Mouse (Mus musculus) midbrain, embryonic 13.5 days (tissue): ENCODE data around the gene Gpalpp1. TPM values are rescaled to one million over a fixed set of nuclear protein-coding genes. Genes with fewer than 3 reads are reported as not detected.

Experiments
- ATAC-seq: fragments of 200-750 bp; cut with Nextera tagmentation; 2 replicates; pipeline ENCODE4 v1.8.0; 2017; ENCODE audit warnings: mild to moderate bottlenecking, moderate TSS enrichment, moderate library complexity
- H3K27ac ChIP-seq: fragments of 300-500 bp; sonication (generic); 2 replicates; pipeline ENCODE4 v1.5.1; 2015; ENCODE audit warnings: inconsistent platforms, mild to moderate bottlenecking, moderate library complexity
- H3K27me3 ChIP-seq: fragments of 300-500 bp; sonication (generic); 2 replicates; pipeline ENCODE4 v1.6.1; 2015; ENCODE audit warnings: mild to moderate bottlenecking, inconsistent platforms
- H3K36me3 ChIP-seq: fragments of 300-500 bp; sonication (generic); 2 replicates; pipeline ENCODE4 v1.6.1; 2015; ENCODE audit warnings: mild to moderate bottlenecking, inconsistent platforms
- H3K4me1 ChIP-seq: fragments of 300-500 bp; sonication (generic); replicated peaks from 2 replicates; pipeline ENCODE4 v1.6.1; 2015; ENCODE audit warnings: inconsistent platforms
- H3K4me2 ChIP-seq: fragments of 300-500 bp; sonication (generic); replicated peaks from 2 replicates; pipeline ENCODE4 v1.6.1; 2015; ENCODE audit warnings: moderate library complexity, mild to moderate bottlenecking, inconsistent platforms
- H3K4me3 ChIP-seq: fragments of 300-500 bp; sonication (generic); replicated peaks from 2 replicates; pipeline ENCODE4 v1.5.1; 2015; ENCODE audit warnings: mild to moderate bottlenecking, inconsistent platforms
- H3K9ac ChIP-seq: fragments of 300-500 bp; sonication (generic); replicated peaks from 2 replicates; pipeline ENCODE4 v1.6.1; 2015; ENCODE audit warnings: mild to moderate bottlenecking, inconsistent platforms
- H3K9me3 ChIP-seq: fragments of 300-500 bp; sonication (generic); 2 replicates; pipeline ENCODE4 v1.6.1; 2016; ENCODE audit warnings: mild to moderate bottlenecking, inconsistent platforms
- WGBS: fragments of 180-500 bp; shearing (Covaris S2); methylation state at CpG from one replicate; pipeline ENCODE4 v1.1.7; 2015; 5-methylcytosine and 5-hydroxymethylcytosine counted together
- polyA plus RNA-seq: library from polyadenylated mRNA; unstranded; fragments of >200 nt; fragmentation: Nextera tagmentation; extraction: Ambion mirVana; gene quantifications from 2 replicates; pipeline ENCODE4 v1.2.1, GENCODE M21; 2015

Gpalpp1 gene
- polyA plus RNA-seq, 1 experiment from 2014 or later = 15.3 TPM

- Histone ChIP-seq H3K9ac (no peak overlapping the region), H3K27me3 (no peaks in the 10 kb centered on the region), H3K4me1 (no peaks in the 10 kb centered on the region), H3K36me3 (peaks cover 12% of the 10 kb centered on the region), H3K4me3 (no peak overlapping the region), H3K4me2 (no peak overlapping the region), H3K27ac (no peak overlapping the region), H3K9me3 (no peaks in the 10 kb centered on the region)
- WGBS = 90% methylated on average over 3 of the region's 3 CpGs
- no peak for ATAC-seq
These were observed 26.4 kb downstream of the Gpalpp1 start for GRCm38 (mm10) chr14:76084188-76084587.

GRCm38 (mm10) chr14:76082086-76082636, 28.4 kb downstream of the Gpalpp1 start:
- ATAC-seq = no peak
- Histone ChIP-seq H3K4me3 (no peak overlapping the region), H3K9ac (no peak overlapping the region), H3K27ac (no peak overlapping the region), H3K4me2 (no peak overlapping the region), H3K9me3 (no peaks in the 10 kb centered on the region), H3K27me3 (peaks cover 5% of the 10 kb centered on the region; the same call in 1 of the 2 replicates), H3K36me3 (peaks cover 5% of the 10 kb centered on the region; the same call in 1 of the 2 replicates), H3K4me1 (peaks cover under 1% of the 10 kb centered on the region; the same call in 1 of the 2 replicates)
- 90% methylated on average over 13 of the region's 13 CpGs for WGBS

GRCm38 (mm10) chr14:76081451-76081850, 29.1 kb downstream of the Gpalpp1 start:
- Histone ChIP-seq H3K4me3 (no peak overlapping the region), H3K27ac (no peak overlapping the region), H3K4me2 (no peak overlapping the region), H3K9me3 (no peaks in the 10 kb centered on the region), H3K4me1 (peaks cover 7% of the 10 kb centered on the region), H3K9ac (no peak overlapping the region), H3K27me3 (peaks cover 5% of the 10 kb centered on the region; the same call in 1 of the 2 replicates), H3K36me3 (peaks cover 3% of the 10 kb centered on the region; the same call in 1 of the 2 replicates)
- no peak for ATAC-seq
- 67% methylated on average over 11 of the region's 11 CpGs for WGBS

GRCm38 (mm10) chr14:76077088-76077491, 33.5 kb downstream of the Gpalpp1 start:
- Histone ChIP-seq H3K27me3 (peaks cover 5% of the 10 kb centered on the region; the same call in 1 of the 2 replicates), H3K36me3 (no peaks in the 10 kb centered on the region), H3K27ac (peak overlapping the region; percentile 72), H3K9me3 (no peaks in the 10 kb centered on the region), H3K4me2 (peak overlapping the region; percentile 27), H3K4me3 (no peak overlapping the region), H3K4me1 (peaks cover 14% of the 10 kb centered on the region), H3K9ac (no peak overlapping the region)
- peak; percentile 75 for ATAC-seq
- 47% methylated on average over 9 of the region's 9 CpGs for WGBS

GRCm38 (mm10) chr14:76076602-76077001, 34.0 kb downstream of the Gpalpp1 start:
- Histone ChIP-seq H3K4me1 (peaks cover 14% of the 10 kb centered on the region), H3K27me3 (peaks cover 5% of the 10 kb centered on the region; the same call in 1 of the 2 replicates), H3K4me2 (peak overlapping the region; percentile 27), H3K9ac (no peak overlapping the region), H3K4me3 (no peak overlapping the region), H3K36me3 (no peaks in the 10 kb centered on the region), H3K27ac (peak overlapping the region; percentile 72), H3K9me3 (no peaks in the 10 kb centered on the region)
- ATAC-seq = peak; percentile 65
- WGBS = 33% methylated on average over 4 of the region's 4 CpGs

GRCm38 (mm10) chr14:76075721-76076120, 34.8 kb downstream of the Gpalpp1 start:
- no peak for ATAC-seq
- 47% methylated on average over 4 of the region's 4 CpGs for WGBS
- peak overlapping the region; percentile 35 for H3K27ac ChIP-seq
- no peaks in the 10 kb centered on the region for H3K36me3 ChIP-seq
- H3K4me2 ChIP-seq = no peak overlapping the region
- H3K9ac ChIP-seq = no peak overlapping the region
- peaks cover 14% of the 10 kb centered on the region for H3K4me1 ChIP-seq
- H3K4me3 ChIP-seq = no peak overlapping the region
- peaks cover 5% of the 10 kb centered on the region; the same call in 1 of the 2 replicates for H3K27me3 ChIP-seq
- no peaks in the 10 kb centered on the region for H3K9me3 ChIP-seq

- H3K4me2 ChIP-seq = no peak overlapping the region
- no peak overlapping the region for H3K4me3 ChIP-seq
- no peaks in the 10 kb centered on the region for H3K36me3 ChIP-seq
- peaks cover 19% of the 10 kb centered on the region for H3K4me1 ChIP-seq
- WGBS = 100% methylated on average over 1 of the region's 1 CpGs
- no peak overlapping the region for H3K9ac ChIP-seq
- H3K27me3 ChIP-seq = peaks cover 5% of the 10 kb centered on the region; the same call in 1 of the 2 replicates
- H3K27ac ChIP-seq = no peak overlapping the region
- no peaks in the 10 kb centered on the region for H3K9me3 ChIP-seq
- ATAC-seq = no peak
These were observed 36.4 kb downstream of the Gpalpp1 start for GRCm38 (mm10) chr14:76074206-76074605.

GRCm38 (mm10) chr14:76072626-76073025, 37.9 kb downstream of the Gpalpp1 start:
- H3K4me1 ChIP-seq = peaks cover 22% of the 10 kb centered on the region
- no peak for ATAC-seq
- no peaks in the 10 kb centered on the region for H3K27me3 ChIP-seq
- no peak overlapping the region for H3K4me2 ChIP-seq
- 71% methylated on average over 2 of the region's 2 CpGs for WGBS
- no peaks in the 10 kb centered on the region for H3K36me3 ChIP-seq
- H3K9me3 ChIP-seq = no peaks in the 10 kb centered on the region
- H3K9ac ChIP-seq = no peak overlapping the region
- H3K4me3 ChIP-seq = no peak overlapping the region
- no peak overlapping the region for H3K27ac ChIP-seq

GRCm38 (mm10) chr14:76069296-76069695, 41.3 kb downstream of the Gpalpp1 start:
- Histone ChIP-seq H3K27me3 (no peaks in the 10 kb centered on the region), H3K9ac (no peak overlapping the region), H3K27ac (peak overlapping the region; percentile 56), H3K4me3 (no peak overlapping the region), H3K9me3 (no peaks in the 10 kb centered on the region), H3K36me3 (no peaks in the 10 kb centered on the region), H3K4me1 (peaks cover 8% of the 10 kb centered on the region; the same call in 1 of the 2 replicates), H3K4me2 (no peak overlapping the region)
- 57% methylated on average over 4 of the region's 4 CpGs for WGBS
- ATAC-seq = no peak

- Histone ChIP-seq H3K36me3 (no peaks in the 10 kb centered on the region), H3K4me3 (no peak overlapping the region), H3K4me2 (no peak overlapping the region), H3K9ac (no peak overlapping the region), H3K4me1 (peaks cover 8% of the 10 kb centered on the region; the same call in 1 of the 2 replicates), H3K9me3 (no peaks in the 10 kb centered on the region), H3K27ac (peak overlapping the region; percentile 56; the same call in 1 of the 2 replicates), H3K27me3 (no peaks in the 10 kb centered on the region)
- ATAC-seq = no peak
- 71% methylated on average over 4 of the region's 4 CpGs for WGBS
These were observed 42.3 kb downstream of the Gpalpp1 start for GRCm38 (mm10) chr14:76068296-76068695.

GRCm38 (mm10) chr14:76067237-76067636, 43.3 kb downstream of the Gpalpp1 start:
- Histone ChIP-seq H3K4me1 (peaks cover 8% of the 10 kb centered on the region; the same call in 1 of the 2 replicates), H3K27ac (no peak overlapping the region), H3K9ac (no peak overlapping the region), H3K9me3 (no peaks in the 10 kb centered on the region), H3K36me3 (no peaks in the 10 kb centered on the region), H3K4me2 (no peak overlapping the region), H3K27me3 (no peaks in the 10 kb centered on the region), H3K4me3 (no peak overlapping the region)
- ATAC-seq = no peak
- WGBS = 64% methylated on average over 1 of the region's 1 CpGs

GRCm38 (mm10) chr14:76059441-76059840, 51.1 kb downstream of the Gpalpp1 start:
- no peaks in the 10 kb centered on the region for H3K4me1 ChIP-seq
- WGBS = 71% methylated on average over 5 of the region's 5 CpGs
- no peak overlapping the region for H3K4me3 ChIP-seq
- H3K27me3 ChIP-seq = no peaks in the 10 kb centered on the region
- no peaks in the 10 kb centered on the region for H3K9me3 ChIP-seq
- ATAC-seq = no peak
- no peaks in the 10 kb centered on the region for H3K36me3 ChIP-seq
- no peak overlapping the region for H3K9ac ChIP-seq
- H3K27ac ChIP-seq = no peak overlapping the region
- no peak overlapping the region for H3K4me2 ChIP-seq
